Mouse (Mus musculus): ENCODE measurements around the gene Ripk1. TPM values are rescaled to one million over a fixed set of nuclear protein-coding genes. Genes with fewer than 3 reads are reported as not detected.

Gene Ripk1
- 1 to 10 TPM; 6.6 to 7.2 TPM for total RNA-seq (2021)
- long read RNA-seq, experiment 1, partial matches to known transcripts = 1 of 3 reads
- long read RNA-seq, experiment 1, other reads (novel, unspliced or antisense) = 0 of 3 reads
- long read RNA-seq, experiment 2, transcript Ripk1-201 (11 exons, 3,266 nt) = major isoform, 8 of 9 reads
- long read RNA-seq, experiment 2, partial matches to known transcripts = 0 of 9 reads
- long read RNA-seq, experiment 2, other reads (novel, unspliced or antisense) = 1 of 9 reads

DNA sequence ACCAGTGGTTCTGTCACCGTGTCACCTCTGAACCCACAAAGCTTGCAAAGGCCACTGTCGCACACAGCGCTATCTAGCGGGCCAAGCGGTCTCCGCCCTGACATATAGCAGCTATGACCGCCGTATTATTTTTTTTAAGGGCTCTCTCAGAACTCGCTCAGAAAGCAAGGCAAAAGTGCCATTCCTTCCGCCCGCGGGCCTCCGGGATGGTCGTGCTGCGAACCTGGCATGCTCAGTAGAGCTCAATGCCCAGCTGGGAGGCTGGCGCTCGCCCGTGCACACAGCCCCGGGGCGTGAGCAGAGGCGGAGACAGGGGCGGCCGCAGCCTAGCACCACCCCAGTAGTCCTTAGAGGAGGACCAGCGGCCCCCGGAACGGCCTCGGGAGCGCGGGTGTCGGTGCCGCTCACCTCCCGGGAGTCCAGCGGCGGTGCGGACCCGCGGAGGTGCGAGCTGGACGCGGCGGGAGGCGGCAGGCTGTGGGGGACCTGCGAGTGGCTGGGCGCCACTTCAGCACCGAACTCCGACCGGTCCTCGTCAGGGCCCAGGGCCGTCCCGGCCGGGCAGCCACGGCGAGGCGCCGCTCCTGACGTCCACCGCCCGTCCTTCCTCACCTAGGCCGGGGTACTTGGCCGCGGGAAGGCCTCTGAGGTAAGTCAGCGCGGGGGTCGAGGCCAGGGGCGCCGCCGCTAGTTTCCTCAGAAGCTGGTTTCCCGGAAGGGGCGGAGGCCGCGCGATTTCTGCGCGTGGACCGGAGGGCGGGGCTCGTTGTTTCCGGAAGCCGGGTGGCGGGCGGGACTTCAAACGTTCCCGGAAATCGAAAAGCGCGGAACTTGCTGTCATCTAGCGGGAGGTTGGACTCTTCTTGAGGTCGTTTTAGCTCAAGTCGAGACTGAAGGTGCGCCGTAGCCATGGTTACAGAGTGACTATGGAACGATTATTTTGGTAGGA lies at the start of gene Ripk1, which contains the start of gene Serpinb6a:
TSS of gene Ripk1 (plus strand) at position 306 of the 949 bp plus-strand sequence.
TSS of gene Serpinb6a (minus strand) at position 737 of the 949 bp plus-strand sequence.
- intact Hi-C loops (cut with DNase I; ENCODE audit: low total_unique reads) = no loop called here
- DNase-seq = peak; percentile 91

DNA sequence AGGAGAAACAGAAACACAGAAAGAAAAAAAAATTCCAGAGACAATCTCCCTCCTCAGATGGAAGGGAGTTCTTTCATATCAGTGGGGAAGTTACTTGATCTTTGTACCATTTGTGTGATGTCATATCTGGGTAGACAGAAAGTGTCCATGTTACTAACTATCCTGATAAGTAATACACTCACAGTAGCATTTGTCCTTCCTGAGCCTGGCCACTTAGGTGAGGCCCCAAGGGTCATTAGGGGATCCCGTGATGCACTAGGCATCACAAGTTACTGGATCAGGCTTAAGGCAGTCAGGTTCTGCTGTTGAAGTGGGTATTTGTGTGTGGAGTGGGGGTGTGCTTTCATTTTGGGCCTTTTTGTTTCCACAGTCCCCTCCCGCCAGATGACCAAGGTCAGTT lies 49.2 kb upstream of the Ripk1 start:
- intact Hi-C loops (cut with DNase I; ENCODE audit: low total_unique reads) = no loop called here
- DNase-seq = no peak

DNA sequence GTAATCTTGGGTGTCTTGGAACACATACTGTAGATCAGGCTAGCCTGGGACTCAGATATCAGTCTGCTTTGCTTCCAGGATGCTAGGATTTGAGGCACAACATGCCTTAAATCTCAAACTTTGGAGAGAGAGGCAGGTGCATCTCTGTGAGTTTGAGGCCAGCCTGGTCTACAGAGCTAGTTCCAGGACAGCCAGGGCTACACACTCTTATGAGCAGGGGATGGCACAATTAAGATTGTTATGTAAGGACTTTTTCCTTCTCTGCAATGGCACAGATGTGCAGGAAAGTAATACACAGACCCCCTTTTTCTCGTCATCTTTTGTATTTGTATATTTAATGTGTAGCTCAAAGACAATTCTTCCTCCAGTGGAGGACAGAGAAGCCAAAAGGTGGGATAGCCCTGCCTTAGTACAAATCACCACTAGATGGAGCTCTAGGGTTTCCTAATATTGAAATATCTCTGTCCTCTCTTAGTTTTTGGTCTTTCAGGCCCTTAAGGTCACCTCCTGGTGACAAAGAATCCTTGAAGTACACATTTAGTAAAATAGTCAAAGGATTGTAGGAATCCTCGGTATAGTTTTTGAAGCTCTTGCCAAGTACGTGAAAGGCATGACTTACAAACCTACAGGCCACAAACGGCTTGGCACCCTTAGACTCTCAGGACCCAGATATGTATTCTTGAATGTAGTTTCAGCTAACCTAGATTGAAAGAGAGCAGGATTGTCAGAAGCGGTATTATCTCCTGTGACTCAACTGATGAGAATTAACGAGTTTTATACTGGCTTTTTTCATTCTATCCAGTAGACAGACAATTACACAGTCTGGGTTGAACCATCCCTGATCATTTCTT lies 45.4 kb upstream of the Ripk1 start:
- no peak for DNase-seq
- intact Hi-C loops (cut with DNase I; ENCODE audit: low total_unique reads) = no loop called here

DNA sequence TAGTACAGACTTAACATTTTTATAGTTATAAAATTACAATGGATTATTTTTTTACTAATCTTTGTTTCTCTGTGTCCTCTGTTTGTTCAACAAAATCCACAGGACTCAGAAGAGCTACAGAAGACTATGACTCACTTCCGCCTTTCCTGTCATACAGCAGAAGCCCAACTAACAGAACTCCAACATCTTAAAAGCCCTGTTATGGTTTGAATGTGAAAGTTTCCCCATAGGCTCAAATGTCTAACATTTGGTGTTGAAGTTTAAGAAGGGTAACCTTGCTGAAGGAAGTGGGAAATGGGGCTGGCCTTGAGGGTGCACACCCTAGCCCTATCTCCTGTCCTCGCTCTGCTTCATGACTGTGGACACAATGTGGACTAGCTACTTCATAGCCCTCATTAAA lies 42.4 kb upstream of the Ripk1 start:
- intact Hi-C loops (cut with DNase I; ENCODE audit: low total_unique reads) = no loop called here
- no peak for DNase-seq

- DNase-seq = peak; percentile 69
- intact Hi-C loops (cut with DNase I; ENCODE audit: low total_unique reads) = no loop called here
These were observed 37.7 kb upstream of the Ripk1 start, which contains the start of gene Nqo2 for GRCm38 (mm10) chr13:33964206-33965046. TSS of gene Nqo2 (plus strand) at chr13:33964687.

- DNase-seq = no peak
- intact Hi-C loops (cut with DNase I; ENCODE audit: low total_unique reads) = no loop called here
These were observed 36.8 kb upstream of the Ripk1 start for GRCm38 (mm10) chr13:33965056-33966024.

DNA sequence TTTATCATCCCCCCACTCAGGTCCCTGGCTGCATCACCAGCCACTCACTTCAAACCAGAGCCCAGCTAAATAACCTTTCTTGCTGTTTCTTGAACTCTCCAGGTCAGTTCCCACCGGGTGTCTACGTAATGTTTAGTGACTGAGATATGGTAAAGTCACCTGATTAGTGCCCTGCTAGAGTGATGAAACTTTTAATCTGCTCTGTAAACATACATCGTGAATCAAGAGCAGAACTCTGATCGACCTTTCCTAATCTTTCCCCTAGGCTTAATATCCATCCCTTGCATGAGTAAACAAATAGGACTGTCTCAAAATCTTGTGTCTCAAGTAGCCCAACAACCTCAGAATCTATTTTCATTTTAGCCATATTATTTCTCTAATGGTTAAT lies 36.1 kb upstream of the Ripk1 start:
- no peak for DNase-seq
- intact Hi-C loops (cut with DNase I; ENCODE audit: low total_unique reads) = no loop called here

DNA sequence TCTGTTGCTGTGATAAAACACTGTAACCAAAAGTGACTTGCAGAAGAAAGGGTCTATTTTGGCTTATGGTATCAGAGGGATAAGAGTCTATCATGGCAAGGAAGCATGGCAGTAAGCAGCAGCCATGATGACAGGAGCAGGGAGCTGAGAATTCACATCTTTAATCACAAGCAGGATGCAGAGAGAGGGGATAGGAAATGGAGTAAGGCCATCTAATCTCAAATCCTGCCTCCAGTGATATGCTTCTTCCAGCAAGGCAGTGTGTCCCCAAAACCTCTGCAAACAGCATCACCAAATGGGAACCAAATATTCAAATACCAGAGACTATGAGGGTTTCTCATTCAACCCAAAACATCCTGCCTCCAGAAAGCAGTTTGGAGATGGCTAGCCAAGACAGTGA lies 35.6 kb upstream of the Ripk1 start:
- no peak for DNase-seq
- intact Hi-C loops (cut with DNase I; ENCODE audit: low total_unique reads) = no loop called here

- DNase-seq = no peak
- intact Hi-C loops (cut with DNase I; ENCODE audit: low total_unique reads) = no loop called here
These were observed 12.5 kb upstream of the Ripk1 start for GRCm38 (mm10) chr13:33989625-33990024.

DNA sequence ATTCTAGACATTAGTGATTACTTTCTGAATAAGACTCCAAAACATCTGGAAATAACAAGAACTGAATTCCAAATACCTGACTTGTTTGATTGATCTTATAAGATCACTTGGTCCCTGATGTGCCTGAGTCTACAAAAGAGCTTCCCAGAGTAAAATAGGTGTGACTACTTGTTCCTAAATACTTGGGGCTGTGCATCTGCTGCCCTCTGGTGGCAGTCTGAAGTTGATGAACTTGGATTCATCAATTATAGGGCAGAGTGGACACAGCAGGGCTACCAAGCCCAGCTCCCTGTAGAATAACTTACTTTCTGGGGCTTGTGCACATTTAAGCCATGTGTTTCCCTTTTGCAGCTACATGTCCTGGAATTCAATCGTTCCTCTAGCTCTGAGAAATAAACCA lies 7.0 kb upstream of the Ripk1 start:
- intact Hi-C loops (cut with DNase I; ENCODE audit: low total_unique reads) = no loop called here
- peak; percentile 71 for DNase-seq

DNA sequence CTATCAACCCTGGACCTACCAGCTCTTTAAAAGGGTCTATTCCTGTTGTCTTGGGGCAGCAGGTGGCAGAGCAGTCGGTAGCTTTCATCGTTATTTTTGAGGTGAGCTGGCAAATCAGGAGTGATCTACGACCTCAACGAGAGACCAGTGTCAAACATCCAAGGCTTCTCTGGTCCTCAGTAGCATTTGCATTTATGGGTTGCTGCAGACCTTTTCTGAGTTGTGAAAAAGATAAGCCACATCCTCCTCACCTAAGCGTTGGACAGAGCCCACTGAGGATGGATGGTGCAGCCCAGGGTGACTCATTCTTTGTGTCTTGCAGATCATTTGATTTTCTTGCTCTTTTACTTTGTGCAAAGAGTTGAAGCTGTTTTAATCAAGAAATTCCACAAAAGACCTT lies 895 bp downstream of the Ripk1 start:
- intact Hi-C loops (cut with DNase I; ENCODE audit: low total_unique reads) = no loop called here
- no peak for DNase-seq

DNA sequence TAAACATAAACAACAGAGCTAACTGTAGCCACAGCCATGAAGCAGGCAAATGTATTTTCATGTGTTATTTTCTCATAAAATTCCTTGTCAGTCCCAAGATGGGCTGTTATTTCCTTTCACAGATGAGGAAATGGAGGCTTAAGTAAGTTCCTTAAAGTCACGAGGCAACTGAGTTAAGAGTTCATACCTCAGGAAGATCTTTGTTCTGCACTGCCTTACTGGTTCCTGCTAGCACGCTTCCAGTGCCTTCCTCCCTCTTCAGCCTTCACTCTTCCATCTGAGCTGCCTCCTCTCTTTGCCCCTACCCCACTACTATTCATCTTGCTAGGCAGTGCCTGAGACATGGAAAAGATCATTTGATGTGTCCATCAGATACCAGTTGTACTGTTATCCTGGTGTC lies 5.1 kb downstream of the Ripk1 start:
- no peak for DNase-seq
- intact Hi-C loops (cut with DNase I; ENCODE audit: low total_unique reads) = no loop called here

DNA sequence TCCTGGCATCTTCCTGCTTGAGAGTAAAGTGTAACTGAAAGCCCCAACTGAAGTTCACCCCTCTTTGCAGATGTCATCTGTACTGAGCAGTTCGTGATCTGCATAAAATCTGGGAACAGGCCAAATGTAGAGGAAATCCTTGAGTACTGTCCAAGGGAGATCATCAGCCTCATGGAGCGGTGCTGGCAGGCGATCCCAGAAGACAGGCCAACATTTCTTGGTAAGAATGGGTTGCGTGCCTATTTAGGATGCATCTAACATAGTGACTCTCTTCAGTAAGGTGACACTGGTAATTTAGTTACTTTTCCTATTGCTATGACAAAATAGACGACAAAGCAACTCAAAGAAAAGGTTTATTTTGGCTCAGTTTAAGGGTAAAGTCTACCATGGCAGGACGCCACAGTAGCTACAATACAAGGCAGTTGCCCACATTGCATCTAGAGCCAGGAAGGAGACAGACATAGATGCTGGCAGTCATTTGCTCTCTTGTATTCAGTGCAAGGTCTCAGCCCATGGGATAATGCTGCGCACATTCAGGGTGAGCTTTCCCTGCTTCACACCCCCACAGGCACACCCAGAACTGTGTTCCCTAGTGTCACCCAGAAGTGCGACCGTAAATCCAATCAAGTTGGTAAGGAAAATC lies 14.9 kb downstream of the Ripk1 start:
- intact Hi-C loops (cut with DNase I; ENCODE audit: low total_unique reads) = no loop called here

DNA sequence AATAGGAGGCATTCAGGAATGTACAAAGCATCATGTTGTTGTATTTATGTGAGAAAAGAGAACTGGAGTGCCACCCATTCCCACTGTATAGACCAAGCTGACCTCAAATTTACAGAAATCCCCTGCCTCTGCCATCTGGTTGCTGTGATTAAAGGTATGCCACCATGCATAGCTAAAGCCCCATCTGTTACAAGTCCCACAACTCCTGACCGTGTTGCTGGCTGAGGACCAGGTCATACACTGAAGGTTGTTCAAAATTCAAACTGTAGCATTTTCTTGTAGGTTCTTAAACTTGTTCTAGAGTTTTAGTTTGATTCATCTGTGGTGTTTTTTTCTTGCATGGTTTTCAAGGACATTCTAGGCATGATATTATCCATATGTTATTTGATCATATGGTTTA lies 16.4 kb downstream of the Ripk1 start:
- no peak for DNase-seq
- intact Hi-C loops (cut with DNase I; ENCODE audit: low total_unique reads) = no loop called here

More for the DNA sequence above, 14.9 kb downstream of the Ripk1 start:
- DNase-seq = no peak

- intact Hi-C loops (cut with DNase I; ENCODE audit: low total_unique reads) = no loop called here
These were observed 19.8 kb downstream of the Ripk1 start for GRCm38 (mm10) chr13:34021998-34022397.

GRCm38 (mm10) chr13:34032041-34032440 lies 29.9 kb downstream of the Ripk1 start:
- no peak for DNase-seq
- intact Hi-C loops (cut with DNase I; ENCODE audit: low total_unique reads) = no loop called here

More at GRCm38 (mm10) chr13:34021998-34022397, 19.8 kb downstream of the Ripk1 start:
- no peak for DNase-seq

DNA sequence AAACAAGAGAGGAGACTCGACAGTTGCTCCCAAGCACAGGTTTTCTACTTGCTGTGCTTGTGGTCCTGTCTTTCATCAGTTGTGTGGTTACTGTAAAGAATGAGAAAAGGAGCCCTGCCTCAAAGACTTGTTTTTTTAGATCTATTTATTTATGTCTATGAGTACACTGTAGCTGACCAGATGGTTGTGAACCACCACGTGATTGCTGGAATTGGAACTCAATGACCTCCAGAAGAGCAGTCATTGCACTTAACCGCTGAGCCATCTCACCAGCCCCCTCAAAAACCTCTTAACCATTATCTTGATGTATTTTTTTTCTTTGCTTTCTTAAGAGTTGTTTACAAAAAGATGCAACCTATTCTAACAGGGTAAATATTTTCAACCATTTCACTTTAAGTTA lies 33.3 kb downstream of the Ripk1 start:
- intact Hi-C loops (cut with DNase I; ENCODE audit: low total_unique reads) = no loop called here
- no peak for DNase-seq

All from gastrocnemius, postnatal 14 days (tissue).